Mouse (Mus musculus): ENCODE measurements around the gene Cphx3. TPM values are rescaled to one million over a fixed set of nuclear protein-coding genes. Genes with fewer than 3 reads are reported as not detected.
A peak's percentile ranks its signal among the peaks of the same experiment; 100 is the strongest.
"Not testable (repeated sequence)": the region's sequence is repeated elsewhere in the genome, so short reads cannot be mapped to it uniquely, and the experiment has no call there.

The Cphx3 gene
- polyA plus RNA-seq (2015; fragmentation: Nextera tagmentation; extraction: Ambion mirVana): not detected in 2 replicates

- not testable (repeated sequence) for H3K9me3 ChIP-seq (replicated peaks); H3K4me1 ChIP-seq; H3K4me3 ChIP-seq; H3K36me3 ChIP-seq (ENCODE audit: poor library complexity, severe bottlenecking); H3K9ac ChIP-seq; ATAC-seq; H3K27me3 ChIP-seq; H3K4me2 ChIP-seq; H3K27ac ChIP-seq
- no CpG with 5 or more reads among the region's 1 CpGs for WGBS
These were observed at the start of gene Cphx3 for GRCm38 (mm10) chr14:26081997-26082396. Gene Cphx3 (plus strand): TSS chr14:26082297.

- no CpG with 5 or more reads among the region's 3 CpGs for WGBS
- not testable (repeated sequence) for ATAC-seq; H3K9me3 ChIP-seq (replicated peaks); H3K36me3 ChIP-seq (ENCODE audit: poor library complexity, severe bottlenecking); H3K4me2 ChIP-seq; H3K27me3 ChIP-seq; H3K4me3 ChIP-seq; H3K27ac ChIP-seq; H3K9ac ChIP-seq; H3K4me1 ChIP-seq
These were observed 47.7 kb upstream of the Cphx3 start for GRCm38 (mm10) chr14:26034364-26034763.

GRCm38 (mm10) chr14:26035439-26035838 is 46.7 kb upstream of the Cphx3 start:
- not testable (repeated sequence) for ATAC-seq

GRCm38 (mm10) chr14:26042611-26043010 is 39.5 kb upstream of the Cphx3 start, which contains the start of gene Gm9780:
Gene Gm9780 (minus strand): TSS chr14:26042711.
- WGBS: no CpG with 5 or more reads among the region's 26 CpGs
- ATAC-seq; H3K9me3 ChIP-seq (replicated peaks); H3K36me3 ChIP-seq (ENCODE audit: poor library complexity, severe bottlenecking); H3K27me3 ChIP-seq; H3K4me2 ChIP-seq; H3K4me1 ChIP-seq; H3K4me3 ChIP-seq; H3K9ac ChIP-seq; H3K27ac ChIP-seq: not testable (repeated sequence)

More at GRCm38 (mm10) chr14:26035439-26035838, 46.7 kb upstream of the Cphx3 start:
- no CpG with 5 or more reads among the region's 6 CpGs for WGBS
- H3K4me1 ChIP-seq; H3K36me3 ChIP-seq (ENCODE audit: poor library complexity, severe bottlenecking); H3K4me3 ChIP-seq; H3K9me3 ChIP-seq (replicated peaks); H3K27me3 ChIP-seq; H3K9ac ChIP-seq; H3K27ac ChIP-seq; H3K4me2 ChIP-seq: not testable (repeated sequence)

GRCm38 (mm10) chr14:26045007-26045406 is 37.1 kb upstream of the Cphx3 start:
- not testable (repeated sequence) for H3K4me1 ChIP-seq; H3K27ac ChIP-seq; ATAC-seq; H3K4me3 ChIP-seq; H3K9ac ChIP-seq; H3K4me2 ChIP-seq; H3K27me3 ChIP-seq; H3K9me3 ChIP-seq (replicated peaks); H3K36me3 ChIP-seq (ENCODE audit: poor library complexity, severe bottlenecking)
- no CpG with 5 or more reads among the region's 5 CpGs for WGBS

- not testable (repeated sequence) for H3K4me3 ChIP-seq; H3K27ac ChIP-seq; H3K9ac ChIP-seq; H3K36me3 ChIP-seq (ENCODE audit: poor library complexity, severe bottlenecking); H3K9me3 ChIP-seq (replicated peaks); H3K4me1 ChIP-seq; ATAC-seq; H3K4me2 ChIP-seq; H3K27me3 ChIP-seq
- WGBS: no CpG with 5 or more reads among the region's 8 CpGs
These were observed 35.1 kb upstream of the Cphx3 start for GRCm38 (mm10) chr14:26047026-26047425.

GRCm38 (mm10) chr14:26048767-26049166 is 33.3 kb upstream of the Cphx3 start:
- H3K36me3 ChIP-seq (ENCODE audit: poor library complexity, severe bottlenecking); H3K27ac ChIP-seq; H3K4me3 ChIP-seq; ATAC-seq; H3K4me1 ChIP-seq; H3K4me2 ChIP-seq; H3K9ac ChIP-seq; H3K9me3 ChIP-seq (replicated peaks); H3K27me3 ChIP-seq: not testable (repeated sequence)
- no CpG with 5 or more reads among the region's 9 CpGs for WGBS

- not testable (repeated sequence) for H3K27me3 ChIP-seq; H3K4me2 ChIP-seq; H3K4me3 ChIP-seq; H3K27ac ChIP-seq; H3K36me3 ChIP-seq (ENCODE audit: poor library complexity, severe bottlenecking); ATAC-seq; H3K4me1 ChIP-seq; H3K9me3 ChIP-seq (replicated peaks); H3K9ac ChIP-seq
- WGBS: no CpG with 5 or more reads among the region's 3 CpGs
These were observed 23.9 kb upstream of the Cphx3 start for GRCm38 (mm10) chr14:26058184-26058583.

- H3K27ac ChIP-seq; H3K4me2 ChIP-seq; H3K4me3 ChIP-seq; H3K36me3 ChIP-seq (ENCODE audit: poor library complexity, severe bottlenecking); H3K9me3 ChIP-seq (replicated peaks); H3K4me1 ChIP-seq; H3K27me3 ChIP-seq; ATAC-seq; H3K9ac ChIP-seq: not testable (repeated sequence)
- WGBS: no CpG with 5 or more reads among the region's 6 CpGs
These were observed 22.7 kb upstream of the Cphx3 start for GRCm38 (mm10) chr14:26059362-26059761.

GRCm38 (mm10) chr14:26066574-26067324 is 15.3 kb upstream of the Cphx3 start:
- WGBS: no CpG with 5 or more reads among the region's 44 CpGs
- H3K27me3 ChIP-seq; H3K36me3 ChIP-seq (ENCODE audit: poor library complexity, severe bottlenecking); H3K9ac ChIP-seq; H3K4me3 ChIP-seq; H3K27ac ChIP-seq; H3K4me2 ChIP-seq; H3K4me1 ChIP-seq; H3K9me3 ChIP-seq (replicated peaks): not testable (repeated sequence)
- peak; percentile 83 for ATAC-seq

GRCm38 (mm10) chr14:26067325-26067633 is 14.8 kb upstream of the Cphx3 start, which contains the start of gene Tmem254c:
Gene Tmem254c (minus strand): TSS chr14:26067355.
- H3K36me3 ChIP-seq (ENCODE audit: poor library complexity, severe bottlenecking); H3K27me3 ChIP-seq; H3K27ac ChIP-seq; H3K4me1 ChIP-seq; H3K4me2 ChIP-seq; H3K9ac ChIP-seq; H3K9me3 ChIP-seq (replicated peaks); H3K4me3 ChIP-seq: not testable (repeated sequence)
- WGBS: no CpG with 5 or more reads among the region's 10 CpGs
- ATAC-seq: peak; percentile 74

GRCm38 (mm10) chr14:26076620-26077390 is 5.3 kb upstream of the Cphx3 start:
- not testable (repeated sequence) for H3K9ac ChIP-seq; H3K9me3 ChIP-seq (replicated peaks); H3K4me2 ChIP-seq; H3K27ac ChIP-seq; ATAC-seq; H3K36me3 ChIP-seq (ENCODE audit: poor library complexity, severe bottlenecking); H3K4me3 ChIP-seq; H3K27me3 ChIP-seq; H3K4me1 ChIP-seq
- WGBS: no CpG with 5 or more reads among the region's 5 CpGs

Data from forebrain, embryonic 13.5 days (tissue).